Mouse (Mus musculus) neural tube, embryonic 12.5 days (tissue): ENCODE results near the gene Serpinh1. TPM values are rescaled to one million over a fixed set of nuclear protein-coding genes. Genes with fewer than 3 reads are reported as not detected.
A peak's percentile ranks its signal among the peaks of the same experiment; 100 is the strongest.
"Not testable (repeated sequence)": the region's sequence is repeated elsewhere in the genome, so short reads cannot be mapped to it uniquely, and the experiment has no call there.

ENCODE experiments used
- ATAC-seq: fragments of 200-750 bp; cut with Nextera tagmentation; 2 replicates; pipeline ENCODE4 v1.8.0; 2017; ENCODE audit warnings: low read depth, mild to moderate bottlenecking, moderate TSS enrichment, moderate library complexity; ENCODE audit not compliant: low FRiP score
- H3K27ac ChIP-seq: fragments of 300-500 bp; sonication (generic); 2 replicates; pipeline ENCODE4 v1.5.1; 2016
- H3K27me3 ChIP-seq: fragments of 300-500 bp; sonication (generic); replicated peaks from 2 replicates; pipeline ENCODE4 v1.6.1; 2016; ENCODE audit warnings: mild to moderate bottlenecking
- H3K36me3 ChIP-seq: fragments of 300-500 bp; sonication (generic); 2 replicates; pipeline ENCODE4 v1.6.1; 2016; ENCODE audit warnings: mild to moderate bottlenecking
- H3K4me1 ChIP-seq: fragments of 300-500 bp; sonication (generic); 2 replicates; pipeline ENCODE4 v1.6.1; 2016
- H3K4me2 ChIP-seq: fragments of 300-500 bp; sonication (generic); replicated peaks from 2 replicates; pipeline ENCODE4 v1.6.1; 2016; ENCODE audit warnings: mild to moderate bottlenecking
- H3K4me3 ChIP-seq: fragments of 300-500 bp; sonication (generic); 2 replicates; pipeline ENCODE4 v1.5.1; 2016
- H3K9ac ChIP-seq: fragments of 300-500 bp; sonication (generic); 2 replicates; pipeline ENCODE4 v1.6.1; 2016; ENCODE audit warnings: mild to moderate bottlenecking
- H3K9me3 ChIP-seq: fragments of 300-500 bp; sonication (generic); 2 replicates; pipeline ENCODE4 v1.6.1; 2016; ENCODE audit warnings: mild to moderate bottlenecking
- WGBS: fragments of 180-500 bp; shearing (Covaris S2); methylation state at CpG from one replicate; pipeline ENCODE4 v1.1.7; 2016; 5-methylcytosine and 5-hydroxymethylcytosine counted together
- polyA plus RNA-seq: library from polyadenylated mRNA; unstranded; fragments of >200 nt; fragmentation: Nextera tagmentation; extraction: Ambion mirVana; gene quantifications from 2 replicates; pipeline ENCODE4 v1.2.1, GENCODE M21; 2016

Serpinh1 gene
- polyA plus RNA-seq, 1 experiment from 2014 or later = 640 TPM

GRCm38 (mm10) chr7:99386030-99386429 is 33.0 kb upstream of the Serpinh1 start:
- H3K36me3 ChIP-seq = peaks cover 26% of the 10 kb centered on the region
- H3K4me2 ChIP-seq = peak overlapping the region; percentile 90
- 44% methylated on average over 5 of the region's 5 CpGs for WGBS
- H3K27me3 ChIP-seq = 0 out of 2 replicates have a peak, but pooled peaks cover 7% of the 10 kb centered on the region
- ATAC-seq = no peak
- no peak overlapping the region for H3K4me3 ChIP-seq
- peak overlapping the region; percentile 30; the same call in 1 of the 2 replicates for H3K9ac ChIP-seq
- no peak overlapping the region for H3K27ac ChIP-seq
- H3K4me1 ChIP-seq = peaks cover 79% of the 10 kb centered on the region
- no peaks in the 10 kb centered on the region for H3K9me3 ChIP-seq

DNA sequence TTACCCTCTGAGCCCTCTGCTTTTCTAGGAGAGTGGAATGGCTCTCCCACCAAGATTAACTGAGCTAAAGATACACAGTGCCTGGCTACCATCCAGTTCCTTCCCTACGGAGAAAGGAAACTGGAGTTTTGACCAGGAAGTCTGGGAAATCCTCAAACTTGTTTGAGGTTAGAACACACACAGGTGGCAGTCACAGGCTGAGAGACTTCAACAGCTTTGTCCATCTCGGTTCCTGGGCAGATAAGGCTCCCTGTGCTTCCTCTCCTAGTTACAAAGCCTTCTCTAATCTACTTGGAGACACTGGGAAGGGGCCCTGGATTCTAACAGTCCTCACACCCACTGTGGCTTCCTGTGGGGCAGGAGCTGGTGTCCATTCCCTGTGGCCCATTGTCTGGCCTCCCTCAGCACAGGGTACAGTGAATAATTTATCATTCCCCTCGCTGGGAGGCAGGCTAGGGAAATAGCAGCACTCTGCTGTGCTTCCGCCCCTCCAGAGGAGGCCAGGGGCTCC is 31.1 kb upstream of the Serpinh1 start:
- H3K36me3 ChIP-seq = peaks cover 21% of the 10 kb centered on the region
- ATAC-seq = no peak
- no peak overlapping the region; the same call in 1 of the 2 replicates for H3K27ac ChIP-seq
- 0 out of 2 replicates have a peak, but pooled peaks cover 7% of the 10 kb centered on the region for H3K27me3 ChIP-seq
- H3K4me1 ChIP-seq = peaks cover 70% of the 10 kb centered on the region
- H3K9ac ChIP-seq = peak overlapping the region; percentile 85
- no peaks in the 10 kb centered on the region for H3K9me3 ChIP-seq
- peak overlapping the region; percentile 90 for H3K4me2 ChIP-seq
- WGBS = 15% methylated on average over 4 of the region's 4 CpGs
- peak overlapping the region; percentile 70 for H3K4me3 ChIP-seq

DNA sequence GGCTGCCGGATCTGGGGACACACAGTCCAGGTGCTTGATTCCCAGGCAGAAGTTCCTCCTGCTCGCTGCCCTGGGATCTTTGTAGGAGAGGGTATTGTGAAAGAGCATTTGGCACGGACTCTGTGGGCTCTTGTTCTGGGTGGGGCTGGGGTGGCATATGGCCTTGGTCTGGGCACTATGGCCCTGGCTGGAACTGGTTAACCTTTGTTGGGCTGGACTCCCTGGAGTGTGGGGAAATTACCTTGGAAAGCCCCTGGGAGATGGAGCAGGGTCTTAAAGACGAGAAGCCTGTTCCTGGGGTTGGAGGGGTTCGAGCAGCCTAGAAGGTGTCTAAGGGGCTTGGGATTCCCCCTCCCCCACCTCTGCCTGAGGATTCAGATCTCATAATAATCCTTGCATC is 30.2 kb upstream of the Serpinh1 start:
- 0 out of 2 replicates have a peak, but pooled peaks cover 7% of the 10 kb centered on the region for H3K27me3 ChIP-seq
- H3K9ac ChIP-seq = peak overlapping the region; percentile 85
- ATAC-seq = no peak
- peaks cover 68% of the 10 kb centered on the region for H3K4me1 ChIP-seq
- H3K27ac ChIP-seq = no peak overlapping the region
- peak overlapping the region; percentile 70 for H3K4me3 ChIP-seq
- H3K4me2 ChIP-seq = peak overlapping the region; percentile 90
- peaks cover 14% of the 10 kb centered on the region; the same call in 1 of the 2 replicates for H3K36me3 ChIP-seq
- no peaks in the 10 kb centered on the region for H3K9me3 ChIP-seq
- 48% methylated on average over 5 of the region's 5 CpGs for WGBS

DNA sequence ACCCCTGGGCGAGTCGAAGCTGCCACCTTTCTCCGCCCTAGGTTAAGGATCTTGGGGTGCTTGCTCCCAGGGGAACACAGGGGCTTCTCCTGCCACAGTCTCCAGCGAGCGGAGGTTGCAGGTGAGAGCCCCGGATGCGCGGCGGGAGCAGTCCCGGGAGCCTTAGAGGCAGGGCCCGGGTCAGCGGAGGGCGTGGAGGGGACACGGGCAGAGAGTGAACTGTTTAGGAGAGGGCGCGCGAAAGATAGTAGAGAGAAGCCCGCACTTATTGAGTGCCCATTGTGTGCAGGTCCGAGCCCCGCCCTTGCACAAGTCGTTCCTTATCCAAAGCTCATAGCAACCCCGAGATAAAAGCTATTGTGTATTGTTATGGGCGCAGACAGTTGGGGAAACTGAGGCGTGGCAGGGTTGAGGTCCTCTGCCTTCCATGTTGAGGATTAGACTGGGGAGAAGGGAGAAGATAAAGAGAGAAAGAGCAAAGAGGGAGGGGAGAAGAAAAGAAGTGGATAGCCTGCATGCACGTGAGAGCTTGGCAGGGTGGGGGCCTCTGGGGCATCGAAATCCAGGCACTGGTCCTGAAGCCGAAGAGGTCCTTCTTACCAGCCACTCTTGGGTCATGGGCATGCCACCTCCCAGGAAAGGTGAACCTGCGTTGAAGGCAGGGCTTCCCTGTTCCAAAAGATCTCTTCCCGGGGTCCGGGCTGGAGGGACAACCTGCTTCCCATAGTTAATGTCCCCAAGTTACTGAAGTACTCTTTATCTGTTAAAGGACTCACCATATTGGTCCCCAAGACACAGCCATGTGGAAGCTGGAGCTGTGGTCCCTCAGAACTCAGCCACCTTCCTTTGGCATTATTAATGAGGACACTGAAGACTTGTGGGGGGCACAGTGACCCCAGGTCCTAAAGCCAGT is 29.3 kb upstream of the Serpinh1 start:
- Histone ChIP-seq H3K36me3 (peaks cover 7% of the 10 kb centered on the region; the same call in 1 of the 2 replicates), H3K27ac (0 out of 2 replicates have a peak overlapping the region, but pooled peaks have one; percentile 55), H3K9ac (peak overlapping the region; percentile 85), H3K4me3 (peak overlapping the region; percentile 70), H3K9me3 (no peaks in the 10 kb centered on the region), H3K27me3 (0 out of 2 replicates have a peak, but pooled peaks cover 7% of the 10 kb centered on the region), H3K4me1 (peaks cover 65% of the 10 kb centered on the region), H3K4me2 (peak overlapping the region; percentile 90)
- peak; percentile 2; the same call in 1 of the 2 replicates for ATAC-seq
- 10% methylated on average over 30 of the region's 30 CpGs for WGBS

DNA sequence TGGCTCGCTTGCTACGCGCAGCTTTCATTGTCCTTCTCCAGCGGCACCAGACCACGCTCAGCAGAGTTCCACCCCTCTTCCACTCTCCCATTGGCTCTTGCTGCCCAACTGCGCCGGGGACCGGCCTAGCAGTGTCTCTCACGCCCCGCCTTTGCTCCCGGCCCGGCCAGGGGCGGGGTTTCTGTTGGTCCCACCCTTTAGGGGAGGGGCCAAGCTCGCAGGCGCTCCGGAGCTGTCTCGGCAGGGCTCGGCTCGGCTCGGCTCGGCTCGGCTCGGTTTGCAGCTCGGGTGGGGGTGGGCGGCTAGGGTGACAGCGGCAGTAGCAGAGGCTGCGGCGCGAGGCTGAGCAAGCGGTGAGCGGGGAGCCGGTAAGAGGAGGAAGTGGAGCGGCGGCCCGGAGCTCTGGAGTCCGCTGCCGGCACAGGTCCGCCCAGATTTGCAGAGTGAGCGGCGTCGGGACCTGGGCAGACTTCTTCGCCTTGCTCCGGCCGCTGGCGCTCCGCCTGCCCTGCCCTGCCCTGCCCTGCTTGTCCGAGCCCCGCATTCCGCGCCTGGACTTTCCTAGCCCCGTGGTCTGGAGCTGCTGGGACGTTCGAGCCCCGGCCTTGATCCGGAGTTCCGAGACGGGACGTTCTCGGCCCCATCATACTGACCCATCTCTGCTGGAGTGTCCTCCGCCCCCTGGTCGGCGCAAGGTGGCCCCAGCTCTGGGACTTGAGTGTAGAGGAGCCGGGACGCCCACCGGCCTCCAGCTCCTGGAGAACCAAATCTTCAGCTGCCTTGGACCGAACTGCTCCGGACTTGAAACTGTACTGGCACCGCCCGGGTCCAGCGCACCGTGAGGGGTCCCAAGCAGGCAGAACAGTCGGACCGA is 28.4 kb upstream of the Serpinh1 start, which contains the start of gene Gdpd5:
Gdpd5 (plus strand) TSS at position 201 of the 874 bp plus-strand sequence.
- peak within 1 kb of the TSS; percentile 91 for H3K27ac ChIP-seq
- 0 out of 2 replicates have a peak, but pooled peaks cover 7% of the 10 kb centered on the region for H3K27me3 ChIP-seq
- peak; percentile 95 for ATAC-seq
- WGBS = under 1% methylated on average over 73 of the region's 73 CpGs
- H3K9ac ChIP-seq = peak within 1 kb of the TSS; percentile 85
- peak within 1 kb of the TSS; percentile 70 for H3K4me3 ChIP-seq
- peak within 1 kb of the TSS; percentile 90 for H3K4me2 ChIP-seq
- H3K36me3 ChIP-seq = no peaks in the 10 kb centered on the region
- peaks cover 62% of the 10 kb centered on the region for H3K4me1 ChIP-seq
- H3K9me3 ChIP-seq = no peaks in the 10 kb centered on the region

DNA sequence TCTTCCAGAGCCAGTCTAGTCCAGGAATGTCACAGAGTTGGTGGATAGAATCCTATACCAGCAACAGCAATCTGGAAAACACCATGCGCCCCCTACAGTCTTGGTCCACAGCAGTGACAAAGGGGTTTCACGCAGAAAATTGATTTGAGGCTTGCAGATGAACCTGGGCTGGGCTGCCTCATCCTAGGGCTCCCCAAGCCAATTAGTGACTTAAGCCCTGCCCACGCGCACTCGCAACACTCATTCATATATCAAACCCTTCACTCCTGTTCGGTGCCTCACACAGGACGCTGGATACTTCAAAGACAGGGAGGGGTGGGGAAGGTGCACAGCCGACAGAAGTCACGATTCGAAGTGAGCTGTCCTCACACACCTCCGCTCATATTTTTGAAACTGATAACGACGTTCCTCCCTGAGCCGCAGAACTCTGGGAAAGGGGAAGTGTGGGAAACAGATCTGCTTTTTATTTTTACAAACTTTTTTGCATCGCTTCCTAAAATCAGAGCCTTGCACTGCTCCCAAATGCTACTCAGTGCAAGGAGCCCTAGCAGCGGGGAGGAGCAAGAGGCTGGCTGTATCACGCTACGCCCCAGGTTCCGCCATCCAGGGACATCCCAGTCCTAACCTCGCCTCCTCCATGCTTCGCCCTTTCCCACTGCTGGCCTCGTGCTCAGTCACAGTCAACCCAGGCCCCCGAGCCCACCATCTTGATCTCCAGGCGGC is 27.6 kb upstream of the Serpinh1 start:
- Histone ChIP-seq H3K27me3 (0 out of 2 replicates have a peak, but pooled peaks cover 7% of the 10 kb centered on the region), H3K4me1 (peaks cover 54% of the 10 kb centered on the region), H3K9me3 (no peaks in the 10 kb centered on the region), H3K4me2 (peak overlapping the region; percentile 90), H3K36me3 (no peaks in the 10 kb centered on the region), H3K27ac (peak overlapping the region; percentile 91), H3K4me3 (peak overlapping the region; percentile 70), H3K9ac (peak overlapping the region; percentile 85)
- peak; percentile 54 for ATAC-seq
- 1% methylated on average over 24 of the region's 24 CpGs for WGBS

DNA sequence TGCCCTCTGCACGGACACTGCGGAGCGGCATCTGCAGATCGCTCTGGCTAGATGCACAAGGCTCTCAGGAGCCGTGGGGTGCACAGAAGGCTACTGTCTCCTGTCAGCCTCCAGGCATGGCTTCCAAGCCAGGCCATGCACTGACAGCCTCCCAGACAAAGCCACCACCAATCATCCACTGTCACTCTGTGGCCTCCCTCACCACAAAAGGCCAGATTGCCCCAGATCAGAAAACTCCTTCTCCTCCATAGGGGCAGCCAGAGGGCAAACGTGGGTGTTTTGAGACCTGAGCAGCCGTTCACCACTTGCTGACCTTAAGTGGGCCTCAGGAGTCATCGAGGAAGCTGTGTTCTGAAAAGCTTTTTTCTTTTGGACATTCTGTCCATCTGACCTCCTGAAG is 25.8 kb upstream of the Serpinh1 start:
- Histone ChIP-seq H3K27ac (no peak overlapping the region), H3K36me3 (no peaks in the 10 kb centered on the region), H3K4me1 (peaks cover 37% of the 10 kb centered on the region), H3K9me3 (no peaks in the 10 kb centered on the region), H3K27me3 (0 out of 2 replicates have a peak, but pooled peaks cover 7% of the 10 kb centered on the region), H3K4me3 (no peak overlapping the region), H3K9ac (0 out of 2 replicates have a peak overlapping the region, but pooled peaks have one; percentile 6), H3K4me2 (0 out of 2 replicates have a peak overlapping the region, but pooled peaks have one; percentile 12)
- 31% methylated on average over 8 of the region's 8 CpGs for WGBS
- ATAC-seq = no peak

DNA sequence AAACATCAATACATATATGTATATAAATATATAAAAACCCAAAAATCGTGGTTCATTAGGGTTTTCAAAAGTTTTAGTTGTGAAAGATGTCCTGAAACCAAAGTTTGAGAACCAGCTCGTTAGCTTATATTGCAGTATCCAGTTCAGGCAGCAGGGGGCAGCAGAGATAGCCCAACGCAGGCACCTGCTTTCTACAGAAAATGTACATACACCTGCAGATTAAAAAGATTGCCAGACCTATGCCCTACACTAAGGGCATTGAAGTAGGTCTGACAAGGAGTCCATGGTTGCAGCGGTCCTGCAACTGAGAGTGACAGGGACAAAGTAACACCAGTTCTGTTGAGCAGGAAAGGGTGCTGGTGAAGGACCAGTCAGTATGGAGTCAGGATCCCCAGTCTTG is 22.4 kb upstream of the Serpinh1 start:
- no peaks in the 10 kb centered on the region for H3K36me3 ChIP-seq
- H3K4me2 ChIP-seq = no peak overlapping the region
- no peak for ATAC-seq
- no peak overlapping the region for H3K4me3 ChIP-seq
- no peak overlapping the region for H3K27ac ChIP-seq
- H3K27me3 ChIP-seq = no peaks in the 10 kb centered on the region
- H3K9ac ChIP-seq = no peak overlapping the region
- H3K9me3 ChIP-seq = no peaks in the 10 kb centered on the region
- H3K4me1 ChIP-seq = peaks cover 13% of the 10 kb centered on the region; the same call in 1 of the 2 replicates
- 9% methylated on average over 4 of the region's 4 CpGs for WGBS

DNA sequence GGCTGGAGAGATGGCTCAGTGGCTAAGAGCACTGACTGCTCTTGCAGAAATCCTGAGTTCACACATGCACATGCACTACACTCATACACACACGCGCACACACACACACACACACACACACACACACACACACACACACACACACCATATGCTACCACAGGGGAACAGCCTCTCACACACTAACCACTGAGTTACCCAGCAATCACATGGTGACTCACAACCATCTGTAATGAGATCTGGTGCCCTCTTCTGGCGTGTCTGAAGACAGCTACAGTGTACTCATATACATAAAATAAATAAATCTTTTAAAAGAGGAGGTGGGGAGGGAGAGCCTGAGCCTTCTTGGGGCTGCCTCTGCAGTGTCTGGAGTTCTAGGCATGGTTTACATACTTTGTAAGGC is 21.3 kb upstream of the Serpinh1 start:
- H3K36me3 ChIP-seq, H3K4me2 ChIP-seq, H3K4me3 ChIP-seq, H3K4me1 ChIP-seq, H3K27me3 ChIP-seq, H3K9ac ChIP-seq, ATAC-seq, H3K27ac ChIP-seq, H3K9me3 ChIP-seq: not testable (repeated sequence)
- WGBS = 59% methylated on average over 3 of the region's 3 CpGs

DNA sequence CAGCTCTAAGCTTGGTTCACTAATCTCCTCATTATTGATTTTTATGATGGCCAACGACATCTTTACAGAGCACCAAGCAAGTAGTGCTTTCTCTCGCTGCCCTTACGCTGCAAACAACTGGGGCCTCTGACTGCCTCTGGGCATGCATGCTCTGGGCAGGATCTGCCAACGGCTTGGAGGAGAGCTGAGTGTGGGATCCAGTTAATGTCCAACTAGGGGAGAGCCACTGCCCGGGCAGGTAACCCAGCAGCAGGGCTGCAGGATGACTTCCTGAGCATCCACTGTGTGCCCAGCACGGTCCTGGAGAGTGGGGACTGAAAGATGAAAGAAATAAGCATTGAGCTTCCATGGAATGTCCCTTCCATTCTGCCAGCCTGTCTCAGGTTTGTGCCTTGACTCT is 13.7 kb upstream of the Serpinh1 start:
- H3K36me3 ChIP-seq = no peaks in the 10 kb centered on the region
- ATAC-seq = no peak
- no peak overlapping the region for H3K4me3 ChIP-seq
- H3K4me2 ChIP-seq = no peak overlapping the region
- H3K27ac ChIP-seq = no peak overlapping the region
- WGBS = 72% methylated on average over 6 of the region's 6 CpGs
- H3K4me1 ChIP-seq = peaks cover 7% of the 10 kb centered on the region; the same call in 1 of the 2 replicates
- no peaks in the 10 kb centered on the region; the same call in 1 of the 2 replicates for H3K27me3 ChIP-seq
- H3K9ac ChIP-seq = no peak overlapping the region
- H3K9me3 ChIP-seq = no peaks in the 10 kb centered on the region

GRCm38 (mm10) chr7:99365069-99365468 is 12.0 kb upstream of the Serpinh1 start:
- Histone ChIP-seq H3K4me1 (peaks cover 22% of the 10 kb centered on the region), H3K27ac (no peak overlapping the region), H3K4me3 (no peak overlapping the region), H3K4me2 (peak overlapping the region; percentile 27), H3K9me3 (no peaks in the 10 kb centered on the region), H3K27me3 (no peaks in the 10 kb centered on the region; the same call in 1 of the 2 replicates), H3K9ac (0 out of 2 replicates have a peak overlapping the region, but pooled peaks have one; percentile 27), H3K36me3 (no peaks in the 10 kb centered on the region)
- whole genome bisulfite sequencing = 1% methylated on average over 5 of the region's 5 CpGs
- ATAC-seq = peak; percentile 49; the same call in 1 of the 2 replicates
